Comparison of ENCODE assay signal across 21 mouse cellular contexts in the genomic region with DNA sequence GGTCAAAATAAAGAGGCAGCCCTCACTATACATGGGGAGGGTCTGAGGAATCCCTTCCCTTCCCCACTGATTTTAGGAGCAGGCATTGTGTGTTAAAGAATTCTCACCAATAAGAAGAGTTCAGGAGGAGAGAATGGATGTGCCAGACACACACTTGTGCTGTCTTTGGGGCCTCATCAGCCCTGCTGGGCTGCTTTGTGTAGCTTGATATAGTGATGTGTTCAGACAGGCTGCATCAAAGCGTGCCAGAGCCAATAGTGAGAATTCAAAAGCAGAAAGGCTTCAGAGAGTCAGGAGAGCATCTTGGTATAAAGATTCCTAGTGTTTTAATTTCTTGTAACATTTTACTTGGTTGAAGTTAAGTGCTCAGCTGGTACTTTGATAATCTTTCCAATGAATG.
DNase-seq lines count a peak whose midpoint lies in the region; ATAC-seq and TF ChIP-seq lines count a peak whose summit lies in the region.
"Had no signal": no experiment of that assay in that cellular context is flagged by ENCODE, and none has a peak within 500 bp of the region (broad histone marks: within the 10 kb centered on the region; RNA-seq: fewer than 3 reads in every experiment).

No protein-coding gene starts in this region.

- no peak overlapping the region for H3K4me3 ChIP-seq in forebrain, embryonic 15.5 days
- no peak overlapping the region for H3K4me3 ChIP-seq in forebrain, embryonic 16.5 days (replicated peaks; ENCODE audit: low read length)
- no peak overlapping the region for H3K4me3 ChIP-seq in midbrain, embryonic 10.5 days
- H3K4me3 ChIP-seq in midbrain, postnatal 0 days (ENCODE audit: low read depth, low read length) = no peak overlapping the region
- H3K4me3 ChIP-seq: embryonic facial prominence, embryonic 12.5 days; erythroblast, embryonic 14.5 days; lung, embryonic 15.5 days had no signal

- 21% methylated on average over 1 of the region's 1 CpGs for WGBS in forebrain, embryonic 15.5 days
- WGBS in forebrain, embryonic 16.5 days = 28% methylated on average over 1 of the region's 1 CpGs
- 35% methylated on average over 1 of the region's 1 CpGs for WGBS in midbrain, embryonic 10.5 days
- WGBS in midbrain, postnatal 0 days = 31% methylated on average over 1 of the region's 1 CpGs

- H3K4me1 ChIP-seq in forebrain, embryonic 15.5 days = no peaks in the 10 kb centered on the region
- H3K4me1 ChIP-seq in forebrain, embryonic 16.5 days (replicated peaks; ENCODE audit: control insufficient read depth, insufficient read depth, low read length) = no peaks in the 10 kb centered on the region
- H3K4me1 ChIP-seq in midbrain, embryonic 10.5 days = peaks cover 15% of the 10 kb centered on the region
- no peaks in the 10 kb centered on the region for H3K4me1 ChIP-seq in midbrain, postnatal 0 days (ENCODE audit: insufficient read depth, low read length)
- H3K4me1 ChIP-seq: embryonic facial prominence, embryonic 12.5 days; lung, embryonic 15.5 days had no signal

- H3K27me3 ChIP-seq in forebrain, embryonic 15.5 days = no peaks in the 10 kb centered on the region
- no peaks in the 10 kb centered on the region for H3K27me3 ChIP-seq in forebrain, embryonic 16.5 days (replicated peaks; ENCODE audit: control insufficient read depth, insufficient read depth, low read length)
- H3K27me3 ChIP-seq in midbrain, embryonic 10.5 days (ENCODE audit: low read depth, poor library complexity, severe bottlenecking) = no peaks in the 10 kb centered on the region
- H3K27me3 ChIP-seq in midbrain, postnatal 0 days (ENCODE audit: insufficient read depth, low read length) = no peaks in the 10 kb centered on the region
- H3K27me3 ChIP-seq: embryonic facial prominence, embryonic 12.5 days; lung, embryonic 15.5 days had no signal

- H3K36me3 ChIP-seq in forebrain, embryonic 15.5 days = no peaks in the 10 kb centered on the region
- no peaks in the 10 kb centered on the region for H3K36me3 ChIP-seq in forebrain, embryonic 16.5 days (ENCODE audit: control insufficient read depth, insufficient read depth)
- H3K36me3 ChIP-seq in midbrain, embryonic 10.5 days = no peaks in the 10 kb centered on the region
- no peaks in the 10 kb centered on the region for H3K36me3 ChIP-seq in midbrain, postnatal 0 days (ENCODE audit: insufficient read depth, low read length)
- H3K36me3 ChIP-seq: embryonic facial prominence, embryonic 12.5 days; lung, embryonic 15.5 days had no signal

- H3K4me2 ChIP-seq in forebrain, embryonic 15.5 days (replicated peaks) = no peak overlapping the region
- H3K4me2 ChIP-seq in forebrain, embryonic 16.5 days (ENCODE audit: low read length) = no peak overlapping the region
- no peak overlapping the region for H3K4me2 ChIP-seq in midbrain, postnatal 0 days (ENCODE audit: low read depth, low read length, poor library complexity, severe bottlenecking)
- H3K4me2 ChIP-seq: embryonic facial prominence, embryonic 12.5 days; heart, embryonic 11.5 days; lung, embryonic 15.5 days had no signal

- DNase-seq in embryo, embryonic 10 days (ENCODE audit: low spot score) = peak; percentile 45
- DNase-seq in midbrain, embryonic 10.5 days (ENCODE audit: low spot score) = peak; percentile 41
- DNase-seq in midbrain, postnatal 0 days (ENCODE audit: low spot score) = peak; percentile 19
- DNase-seq in ovary, postnatal 36 days (ENCODE audit: low spot score) = no peak
- DNase-seq in cerebellum, adult 9-10 months = no peak
- DNase-seq in heart, postnatal 10 days = no peak
- DNase-seq: adrenal gland, postnatal 25 days; cerebellum, adult 11-12 months; cerebellum, postnatal 36 days; heart, postnatal 14 days; kidney, adult 18-20 months; lung, postnatal 4 days; thymus, postnatal 14 days had no signal

- intact Hi-C loops in heart, postnatal 10 days (cut with DNase I) = no loop called here

- H3K9me3 ChIP-seq in forebrain, embryonic 15.5 days = no peaks in the 10 kb centered on the region
- H3K9me3 ChIP-seq in forebrain, embryonic 16.5 days (ENCODE audit: control insufficient read depth, low read length) = no peaks in the 10 kb centered on the region
- no peaks in the 10 kb centered on the region for H3K9me3 ChIP-seq in midbrain, embryonic 10.5 days (replicated peaks)
- H3K9me3 ChIP-seq in midbrain, postnatal 0 days (ENCODE audit: low read length) = no peaks in the 10 kb centered on the region
- H3K9me3 ChIP-seq: embryonic facial prominence, embryonic 12.5 days; lung, embryonic 15.5 days had no signal

- H3K9ac ChIP-seq in forebrain, embryonic 15.5 days (replicated peaks) = no peak overlapping the region
- H3K9ac ChIP-seq in forebrain, embryonic 16.5 days (replicated peaks; ENCODE audit: low read depth, low read length) = no peak overlapping the region
- H3K9ac ChIP-seq in midbrain, postnatal 0 days (replicated peaks; ENCODE audit: low read length, poor library complexity, severe bottlenecking) = no peak overlapping the region
- H3K9ac ChIP-seq: embryonic facial prominence, embryonic 12.5 days; liver, embryonic 14.5 days; lung, embryonic 15.5 days had no signal

- 0 out of 2 replicates have a peak, but pooled peaks have one; percentile 29 for ATAC-seq in forebrain, embryonic 15.5 days (replicated peaks)
- ATAC-seq in forebrain, embryonic 16.5 days = no peak
- no peak for ATAC-seq in midbrain, postnatal 0 days (ENCODE audit: low FRiP score)

- no peak for TF ChIP-seq CTCF in midbrain, postnatal 0 days (IDR thresholded peaks at IDR 0.05)

- H3K27ac ChIP-seq in forebrain, embryonic 15.5 days (replicated peaks) = no peak overlapping the region
- no peak overlapping the region for H3K27ac ChIP-seq in forebrain, embryonic 16.5 days (ENCODE audit: low read length)
- H3K27ac ChIP-seq in midbrain, embryonic 10.5 days (replicated peaks) = 0 out of 2 replicates have a peak overlapping the region, but pooled peaks have one; percentile 23
- H3K27ac ChIP-seq in midbrain, postnatal 0 days (ENCODE audit: low read depth, low read length) = no peak overlapping the region
- H3K27ac ChIP-seq: embryonic facial prominence, embryonic 12.5 days; kidney, postnatal 0 days; liver, embryonic 14.5 days; lung, embryonic 15.5 days had no signal

Comparison
In these comparisons a context has a peak if more than half of its experiments do, and no peak if none do; other contexts are left out.
1. DNase-seq: peak in embryo, embryonic 10 days (single experiment), midbrain, embryonic 10.5 days (single experiment) and midbrain, postnatal 0 days (single experiment); none in ovary, postnatal 36 days (single experiment), cerebellum, adult 9-10 months (single experiment) and heart, postnatal 10 days (0 of 2).